Mouse (Mus musculus) gastrocnemius, postnatal 14 days (tissue): ENCODE measurements around the gene E130308A19Rik. TPM values are rescaled to one million over a fixed set of nuclear protein-coding genes. Genes with fewer than 3 reads are reported as not detected.

Experiments used
- DNase-seq: peaks from one replicate; pipeline ENCODE4 v3.0.0; 2021; ENCODE audit warnings: mixed read lengths
- intact Hi-C: fragments of 180-260 bp; cut with DNase I; formaldehyde crosslinking; loops from one replicate; pipeline ENCODE4 v1.15.1; 2025; ENCODE audit warnings: low total_unique reads
- total RNA-seq, 2 experiments: library from RNA; stranded (reverse); gene quantifications; 2 replicates each; pipeline ENCODE4 v1.2.3; 2021

The E130308A19Rik gene
- total RNA-seq, 2 experiments from 2014 or later = 3.7 to 5.2 TPM

GRCm38 (mm10) chr4:59629076-59629874 lies 3.3 kb downstream of the E130308A19Rik start:
- DNase-seq = no peak
- intact Hi-C loops = no loop called here

DNA sequence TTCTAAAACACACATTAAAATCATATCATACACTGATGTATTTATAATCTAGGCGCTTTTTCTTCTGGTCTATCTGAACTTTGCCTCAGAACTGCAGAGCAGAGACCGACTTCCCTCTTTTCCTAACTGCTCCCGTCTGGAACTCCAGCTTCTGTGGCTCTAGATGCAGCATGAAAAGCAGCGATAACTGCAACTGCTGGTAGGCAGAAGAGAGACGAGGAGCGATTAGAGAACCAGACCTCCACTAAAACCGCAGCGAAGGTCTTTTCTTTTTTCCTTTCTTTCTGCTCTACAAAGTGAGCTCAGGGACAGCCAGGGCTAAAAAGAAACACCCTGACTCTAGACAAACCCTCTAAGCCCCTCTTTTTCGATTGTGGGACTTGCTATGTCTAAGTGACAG lies 4.1 kb downstream of the E130308A19Rik start:
- intact Hi-C loops = loop anchor here (10.0 kb wide), 1 partner anchor 125 kb away; no protein-coding TSS in a partner anchor
- no peak for DNase-seq

DNA sequence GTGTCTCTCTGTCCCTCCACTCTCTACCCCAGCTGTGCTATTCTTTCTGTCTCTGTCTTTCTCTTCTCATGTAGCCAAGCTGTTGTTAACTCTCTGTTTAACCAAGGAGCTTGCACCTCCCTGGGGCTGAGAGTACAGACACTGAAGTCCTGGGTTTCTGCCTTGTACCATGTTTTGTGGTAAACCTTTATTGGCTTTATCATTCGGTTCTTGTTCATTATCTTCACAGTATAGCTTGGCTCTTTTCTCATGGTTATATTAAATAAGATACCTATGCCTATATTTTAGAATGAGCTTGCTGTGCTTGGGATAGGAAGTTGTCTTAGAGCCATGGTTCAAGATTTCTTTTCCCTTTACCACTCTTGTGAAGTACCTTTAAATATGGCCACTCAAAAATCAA lies 8.5 kb downstream of the E130308A19Rik start:
- intact Hi-C loops = loop anchor here (10.0 kb wide), 1 partner anchor 120 kb away; no protein-coding TSS in a partner anchor
- no peak for DNase-seq

- DNase-seq = no peak
- intact Hi-C loops = loop anchor here (10.0 kb wide), 1 partner anchor 116 kb away; no protein-coding TSS in a partner anchor
These were observed 13.2 kb downstream of the E130308A19Rik start for GRCm38 (mm10) chr4:59639163-59639562.

GRCm38 (mm10) chr4:59640720-59641119 lies 14.7 kb downstream of the E130308A19Rik start:
- DNase-seq = no peak
- intact Hi-C loops = no loop called here

DNA sequence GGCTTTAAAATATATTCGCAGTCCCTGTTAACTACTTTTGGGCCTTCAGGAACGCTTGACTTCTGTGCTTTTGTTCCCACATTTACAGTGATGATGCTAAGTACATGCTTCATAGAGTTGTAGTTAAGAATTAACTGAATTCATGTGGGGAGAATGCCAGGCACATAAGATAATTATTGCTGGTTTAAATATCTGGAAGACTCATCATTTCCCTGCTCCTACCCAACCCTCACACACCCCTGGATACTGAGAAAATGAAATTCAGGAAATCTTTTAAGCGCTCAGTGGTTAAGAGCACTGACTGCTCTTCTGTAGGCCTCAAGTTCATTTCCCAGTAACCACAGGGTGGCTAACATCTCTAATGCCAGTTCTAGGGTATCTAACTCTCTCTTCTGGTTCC lies 16.0 kb downstream of the E130308A19Rik start:
- intact Hi-C loops = no loop called here
- DNase-seq = no peak

- intact Hi-C loops = no loop called here
- DNase-seq = no peak
These were observed 16.6 kb downstream of the E130308A19Rik start for GRCm38 (mm10) chr4:59642657-59643056.

DNA sequence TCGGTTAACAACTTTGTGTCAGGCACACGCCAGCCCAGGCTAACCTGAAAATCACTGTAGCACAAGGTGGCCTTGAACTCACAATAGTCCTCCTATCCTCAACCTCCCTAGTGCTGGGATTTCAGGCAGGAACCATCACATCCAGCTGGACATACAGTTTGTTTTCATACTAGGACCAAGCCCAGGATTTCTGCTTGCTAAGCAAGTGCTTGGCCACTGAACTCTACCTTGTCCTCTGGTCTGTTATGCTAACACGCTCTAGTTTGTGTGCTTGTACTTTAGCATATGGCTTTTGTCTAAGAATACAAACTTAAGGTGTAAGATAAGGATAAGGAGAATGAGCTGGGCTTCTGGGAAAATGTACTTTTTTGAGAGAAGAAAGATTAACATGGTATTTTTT lies 18.4 kb downstream of the E130308A19Rik start:
- intact Hi-C loops = no loop called here
- no peak for DNase-seq

DNA sequence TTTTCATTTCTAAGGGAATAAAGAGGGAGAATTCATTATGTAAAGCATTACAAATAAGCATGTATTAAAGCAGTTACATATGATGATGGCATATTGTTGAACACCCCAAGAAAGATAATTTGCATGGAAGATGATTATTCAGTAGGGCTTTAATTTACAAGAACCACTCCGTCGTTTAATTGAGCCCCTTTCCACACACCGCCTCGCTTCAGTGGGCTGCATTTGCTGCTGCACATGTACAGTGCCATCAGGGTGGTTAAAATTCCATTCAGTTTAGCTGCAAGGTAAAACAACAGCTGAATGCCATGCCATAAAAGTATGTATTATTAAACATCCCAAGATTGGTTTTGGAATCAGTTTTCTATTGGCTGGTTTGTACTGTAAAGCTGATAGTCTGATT lies 19.0 kb downstream of the E130308A19Rik start:
- intact Hi-C loops = no loop called here
- no peak for DNase-seq

GRCm38 (mm10) chr4:59645610-59646009 lies 19.6 kb downstream of the E130308A19Rik start:
- intact Hi-C loops = no loop called here

GRCm38 (mm10) chr4:59646020-59646696 lies 20.1 kb downstream of the E130308A19Rik start:
- intact Hi-C loops = no loop called here
- no peak for DNase-seq

More at GRCm38 (mm10) chr4:59645610-59646009, 19.6 kb downstream of the E130308A19Rik start:
- DNase-seq = no peak

DNA sequence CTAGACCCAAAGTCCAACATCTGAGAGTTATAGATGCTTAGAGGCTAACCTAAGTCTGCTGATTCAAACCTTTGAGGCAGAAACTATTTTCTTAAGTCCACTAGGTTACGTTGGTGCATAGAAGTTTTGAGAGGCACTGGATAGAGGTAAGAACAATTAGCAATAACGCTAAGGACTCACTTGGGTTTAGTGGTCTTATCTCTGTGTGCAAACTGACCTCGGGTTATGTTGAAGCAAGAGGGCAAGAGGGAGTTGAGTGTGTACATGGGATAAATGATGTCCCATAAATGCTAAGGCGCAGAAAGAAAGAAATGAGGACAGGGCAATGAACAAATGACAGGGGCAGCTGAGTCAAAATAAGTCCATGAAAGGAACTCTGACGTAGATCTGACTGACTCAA lies 23.1 kb downstream of the E130308A19Rik start:
- intact Hi-C loops = no loop called here

DNA sequence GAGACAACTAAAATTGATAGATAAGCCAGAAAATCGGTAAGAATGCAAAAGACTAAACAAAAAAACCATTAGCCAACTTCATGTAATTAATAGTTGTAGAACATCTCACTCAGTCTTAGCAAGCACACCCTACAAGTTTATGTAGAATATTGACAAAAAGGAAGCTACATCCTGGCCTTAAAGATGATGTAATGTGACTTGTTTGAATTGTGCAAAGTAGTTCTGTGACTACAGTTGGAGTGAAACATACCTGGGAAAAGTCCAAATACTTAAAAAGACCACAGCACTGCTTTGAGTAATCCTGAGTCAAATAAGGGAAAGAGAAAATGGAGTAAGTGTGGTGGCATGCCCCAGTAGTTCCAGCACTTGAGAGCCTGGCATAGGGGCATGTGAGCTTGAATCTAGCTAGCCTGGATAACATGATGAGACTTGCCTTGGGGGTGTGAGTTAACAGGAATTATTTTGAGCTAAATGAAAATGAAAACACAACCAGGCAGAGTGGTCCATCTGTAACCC lies 26.2 kb downstream of the E130308A19Rik start:
- no peak for DNase-seq
- intact Hi-C loops = no loop called here

More for the DNA sequence above, 23.1 kb downstream of the E130308A19Rik start:
- DNase-seq = no peak

DNA sequence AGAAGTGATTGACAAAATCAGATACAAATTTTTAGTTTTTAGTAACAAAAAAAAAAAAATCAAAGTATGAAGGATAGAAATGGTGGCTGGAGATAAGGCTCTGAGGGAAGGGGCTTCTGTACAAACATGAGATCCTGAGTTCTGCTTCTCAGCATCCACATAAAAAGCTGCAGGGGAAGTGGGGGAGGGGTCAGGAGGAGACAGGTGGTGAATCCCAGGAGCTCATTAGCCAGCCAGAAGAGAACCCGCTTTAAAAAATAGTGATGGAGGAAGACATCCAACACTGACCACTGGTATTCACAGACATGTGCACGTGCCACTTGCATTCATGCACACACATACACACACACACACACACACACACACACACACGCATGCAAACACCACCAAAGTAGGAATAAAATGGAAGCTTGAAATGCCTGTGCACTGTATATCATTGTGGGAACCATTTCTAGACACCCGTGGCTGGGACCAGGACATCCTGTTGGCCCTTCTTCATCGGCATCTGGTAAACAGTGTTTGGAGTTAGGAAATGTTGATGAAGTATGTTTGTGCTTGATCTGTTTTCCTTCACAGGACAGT lies 30.1 kb downstream of the E130308A19Rik start:
- intact Hi-C loops = no loop called here
- no peak for DNase-seq

DNA sequence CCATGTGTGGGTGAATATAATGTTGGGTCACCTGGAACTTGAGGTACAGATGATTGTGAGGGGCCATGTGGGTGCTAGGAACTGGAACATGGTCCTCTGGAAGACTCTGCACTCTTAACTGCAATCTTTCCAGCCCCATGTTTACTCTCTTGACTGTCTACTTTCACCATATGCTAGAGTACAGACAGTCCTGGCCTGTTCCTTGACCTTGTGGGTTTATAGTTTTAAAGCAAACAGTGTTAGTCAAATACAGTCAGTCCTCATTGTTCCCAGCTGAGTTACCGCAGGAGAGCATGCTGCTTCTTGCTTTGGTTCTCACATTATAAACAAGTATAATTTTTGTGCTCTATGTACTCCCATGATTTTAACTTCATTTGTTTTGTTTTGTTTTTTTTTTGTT lies 36.2 kb downstream of the E130308A19Rik start:
- no peak for DNase-seq
- intact Hi-C loops = no loop called here

GRCm38 (mm10) chr4:59663451-59663850 lies 37.4 kb downstream of the E130308A19Rik start:
- intact Hi-C loops = no loop called here

DNA sequence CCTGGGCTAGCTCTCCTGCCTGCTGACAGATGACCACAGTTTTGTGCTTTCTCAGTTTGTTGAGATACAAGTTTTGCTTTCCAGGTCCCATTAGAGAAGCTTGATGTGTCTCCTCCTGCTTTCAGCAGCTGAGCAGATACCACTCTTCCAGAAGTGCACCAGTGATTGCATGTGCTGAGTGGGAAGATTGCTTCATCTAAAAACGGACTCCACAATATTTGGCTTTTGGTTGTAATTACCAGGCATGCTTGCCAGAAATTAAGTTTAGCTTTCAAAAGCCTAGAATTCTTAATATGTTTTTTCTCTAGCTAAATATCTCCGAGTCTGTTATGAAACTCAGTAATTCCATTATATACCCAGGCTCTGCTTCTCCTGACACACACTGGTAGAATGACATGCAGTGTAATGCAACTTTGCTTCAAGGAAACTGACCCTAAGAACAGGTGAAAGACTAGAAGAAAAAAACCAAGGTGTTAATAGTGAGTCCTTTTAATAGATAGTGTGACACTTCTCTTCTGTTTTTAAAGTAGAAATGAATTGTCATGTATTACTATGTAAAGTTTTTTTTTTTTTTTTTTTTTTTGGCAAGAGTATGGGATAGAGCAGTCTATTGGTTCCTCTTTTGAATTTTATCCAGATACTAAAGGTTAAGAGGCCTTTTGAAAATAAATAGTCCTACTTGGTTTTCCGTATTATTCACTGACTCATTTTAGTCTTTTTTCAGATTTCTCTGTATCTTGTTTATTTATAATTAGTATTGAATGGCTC lies 40.7 kb downstream of the E130308A19Rik start:
- intact Hi-C loops = no loop called here
- no peak for DNase-seq

More at GRCm38 (mm10) chr4:59663451-59663850, 37.4 kb downstream of the E130308A19Rik start:
- no peak for DNase-seq

DNA sequence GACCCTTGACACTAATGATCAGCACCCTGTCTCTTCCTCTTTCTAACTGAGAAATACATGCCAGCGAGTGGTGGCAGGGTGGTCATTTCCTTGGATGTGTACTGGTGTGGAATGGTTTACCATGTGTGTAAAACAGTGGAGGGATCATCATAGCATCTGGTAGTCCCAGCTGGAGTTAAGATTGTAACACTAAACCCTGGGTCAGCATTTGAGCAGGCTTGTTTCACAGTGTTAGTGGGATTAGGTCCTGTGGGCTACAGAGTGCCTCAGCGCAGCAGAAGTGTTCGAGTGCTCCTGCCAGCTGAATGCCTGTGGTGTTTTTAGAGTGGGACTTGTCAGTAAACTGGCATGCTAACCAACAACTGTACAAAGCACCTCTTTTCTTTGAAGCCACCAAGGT lies 42.0 kb downstream of the E130308A19Rik start:
- intact Hi-C loops = no loop called here
- DNase-seq = no peak

GRCm38 (mm10) chr4:59669131-59669530 lies 43.1 kb downstream of the E130308A19Rik start:
- intact Hi-C loops = no loop called here
- no peak for DNase-seq
